Mouse (Mus musculus) embryo, embryonic 10 days (tissue): ENCODE data around the gene Eif4g3.
"Not testable (repeated sequence)": the region's sequence is repeated elsewhere in the genome, so short reads cannot be mapped to it uniquely, and the experiment has no call there.

Source experiments
- DNase-seq: peaks from one replicate; pipeline ENCODE4 v3.0.0-alpha.2; 2015; ENCODE audit warnings: low spot score

The Eif4g3 gene

DNA sequence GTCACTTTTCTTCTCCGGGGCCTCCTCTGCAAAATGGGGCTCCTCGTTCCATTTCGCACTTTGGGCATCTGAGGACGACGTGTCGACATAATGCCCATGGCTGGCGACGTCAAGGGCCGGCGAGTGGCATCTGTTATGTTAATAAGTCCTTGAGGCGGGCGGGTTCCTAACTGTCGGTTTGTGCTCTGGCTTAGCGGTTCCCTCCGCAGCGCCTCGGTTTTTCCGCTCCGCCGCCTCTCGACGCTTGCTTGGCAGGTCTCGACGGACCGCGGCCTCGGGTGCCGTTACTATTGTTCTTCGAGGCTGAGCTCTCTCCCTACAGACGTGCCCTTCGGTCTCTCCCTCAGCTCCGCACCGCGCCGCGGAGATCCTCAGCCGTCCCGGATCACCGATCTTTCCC is at the start of gene Eif4g3:
Eif4g3 (plus strand) TSS at position 133 of the 400 bp plus-strand sequence.
- no peak for DNase-seq

DNA sequence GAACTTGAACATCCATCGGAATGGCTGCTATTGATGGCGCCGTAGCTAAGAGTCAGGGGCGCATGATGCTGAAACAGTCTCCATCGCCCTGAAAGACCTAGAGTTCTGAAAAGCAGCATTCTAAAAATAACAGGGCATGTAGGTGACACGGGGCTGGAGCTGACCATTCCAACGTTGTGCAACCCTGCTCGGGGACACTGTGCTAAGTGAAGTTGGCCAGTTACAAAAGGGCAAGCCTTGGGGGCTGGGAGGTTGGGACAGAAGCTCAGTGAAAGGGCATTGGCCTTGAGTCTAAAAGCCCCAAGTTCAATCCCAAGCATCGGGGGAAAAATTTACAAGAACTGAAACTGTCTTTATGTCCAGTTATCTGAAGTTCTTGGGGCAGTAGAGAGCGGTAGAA is 49.3 kb upstream of the Eif4g3 start:
- DNase-seq: no peak

DNA sequence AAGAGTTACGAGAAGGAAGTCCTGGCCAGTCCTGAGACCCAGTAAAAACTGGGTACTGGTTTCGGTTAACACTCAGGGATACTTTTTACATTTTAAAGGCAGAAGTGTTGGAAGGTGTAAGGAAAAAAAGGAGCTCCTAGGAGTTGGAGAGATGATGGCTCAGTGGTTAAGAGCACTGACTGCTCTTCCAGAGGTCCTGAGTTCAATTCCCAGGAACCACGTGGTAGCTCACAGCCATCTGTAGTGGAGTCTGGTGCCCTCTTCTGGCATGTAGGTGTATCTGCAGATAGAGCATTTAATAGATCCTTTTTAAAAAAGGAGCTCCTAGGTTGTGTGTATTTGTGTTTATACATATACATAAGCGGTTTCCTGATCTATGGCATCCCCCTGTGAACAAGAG is 47.4 kb upstream of the Eif4g3 start:
- DNase-seq: no peak

DNA sequence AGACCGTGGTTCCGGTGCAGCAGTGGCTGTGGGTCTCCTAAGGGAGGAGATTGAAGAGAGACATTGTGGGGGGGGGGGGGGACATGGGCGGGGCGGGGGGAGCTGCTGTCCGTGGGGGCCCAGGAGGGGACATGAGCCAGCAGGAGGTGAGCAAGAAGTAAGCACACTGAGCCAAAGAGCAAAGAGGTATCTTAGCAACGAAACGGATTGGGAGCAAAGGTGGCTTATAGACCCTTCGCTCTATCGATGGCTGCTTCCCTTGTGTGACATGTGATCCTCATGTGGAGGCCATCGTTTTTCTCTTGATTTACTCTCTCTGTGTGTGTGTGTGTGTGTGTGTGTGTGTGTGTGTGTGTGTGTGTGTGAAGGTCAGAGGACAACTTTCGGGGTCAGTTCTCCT is 46.4 kb upstream of the Eif4g3 start:
- DNase-seq: no peak

DNA sequence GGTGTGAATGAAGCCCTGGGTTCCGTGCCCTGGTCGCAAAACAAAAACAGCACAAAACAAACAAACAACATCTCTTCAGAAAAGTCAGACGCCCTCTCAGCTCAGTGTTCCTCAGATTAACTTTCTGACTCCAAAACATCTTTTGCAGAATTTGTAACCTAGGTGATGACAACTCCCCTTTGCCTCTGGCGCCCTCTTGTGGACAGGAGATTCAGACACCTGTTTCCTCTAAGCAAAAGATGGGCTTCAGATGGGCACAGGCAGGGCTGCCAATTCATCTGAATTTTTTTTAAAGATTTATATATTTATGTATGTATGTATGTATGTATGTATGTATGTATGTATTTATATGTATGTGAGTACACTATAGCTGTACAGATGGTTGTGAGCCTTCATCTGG is 40.0 kb upstream of the Eif4g3 start:
- peak; percentile 91 for DNase-seq

DNA sequence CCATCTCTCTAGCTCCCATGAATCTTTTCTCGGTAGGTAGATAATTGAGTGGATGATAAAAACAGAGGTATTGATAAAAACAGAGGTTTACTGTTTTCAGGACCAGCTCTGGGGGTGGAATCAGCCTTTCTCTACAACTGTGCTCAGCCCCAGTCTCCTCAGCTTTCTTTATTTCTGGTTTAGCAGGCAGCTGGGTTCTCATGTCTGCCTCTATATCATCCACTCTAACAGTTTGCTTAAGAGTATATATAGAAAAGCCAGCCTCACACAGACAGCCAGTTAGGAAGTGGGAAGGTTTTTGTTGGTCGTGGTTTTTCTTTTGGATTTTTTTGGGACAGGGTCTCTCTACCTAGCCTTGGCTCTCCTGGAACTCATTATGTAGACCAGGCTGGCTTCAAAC is 38.6 kb upstream of the Eif4g3 start:
- DNase-seq: no peak

DNA sequence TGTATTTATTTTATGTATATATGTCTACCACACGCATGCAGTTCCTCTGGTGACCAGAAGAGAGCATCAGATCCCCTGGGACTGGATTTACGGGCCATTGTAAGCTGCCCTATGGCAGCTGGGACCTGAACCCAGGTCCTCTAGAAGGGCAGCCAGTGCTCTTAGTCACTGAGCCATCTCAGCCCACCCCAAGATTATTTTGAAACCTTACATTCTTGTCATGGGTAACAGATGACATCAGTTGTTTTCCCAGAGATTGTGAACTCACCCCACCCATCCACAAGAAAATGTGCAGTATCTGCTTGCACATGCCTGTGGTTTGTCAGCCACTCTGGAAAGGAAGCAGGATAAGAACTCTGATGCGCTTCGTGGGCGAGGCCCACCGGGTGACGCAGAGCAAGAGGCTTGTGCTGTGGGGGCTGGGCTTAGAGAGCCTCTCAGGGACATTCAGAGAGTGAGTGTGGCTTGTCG is 37.9 kb upstream of the Eif4g3 start:
- DNase-seq: no peak

DNA sequence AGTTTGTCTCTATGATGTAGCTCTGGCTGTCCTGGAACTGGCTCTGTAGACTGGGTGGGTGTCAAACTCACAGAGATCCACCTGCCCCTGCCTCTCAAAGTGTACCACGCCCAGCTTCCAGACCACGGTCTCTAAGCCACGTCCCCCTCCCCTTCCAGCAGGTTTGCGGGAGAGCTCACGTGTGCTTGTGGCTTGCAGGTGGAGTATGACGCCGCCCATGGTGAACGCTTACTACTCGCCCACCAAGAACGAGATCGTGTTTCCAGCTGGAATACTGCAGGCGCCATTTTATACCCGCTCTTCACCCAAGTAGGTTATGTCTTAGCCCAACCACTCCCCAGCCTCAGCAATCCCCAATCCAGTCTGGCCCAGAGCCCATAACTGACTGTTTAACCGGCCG is 36.6 kb upstream of the Eif4g3 start:
- DNase-seq: no peak

DNA sequence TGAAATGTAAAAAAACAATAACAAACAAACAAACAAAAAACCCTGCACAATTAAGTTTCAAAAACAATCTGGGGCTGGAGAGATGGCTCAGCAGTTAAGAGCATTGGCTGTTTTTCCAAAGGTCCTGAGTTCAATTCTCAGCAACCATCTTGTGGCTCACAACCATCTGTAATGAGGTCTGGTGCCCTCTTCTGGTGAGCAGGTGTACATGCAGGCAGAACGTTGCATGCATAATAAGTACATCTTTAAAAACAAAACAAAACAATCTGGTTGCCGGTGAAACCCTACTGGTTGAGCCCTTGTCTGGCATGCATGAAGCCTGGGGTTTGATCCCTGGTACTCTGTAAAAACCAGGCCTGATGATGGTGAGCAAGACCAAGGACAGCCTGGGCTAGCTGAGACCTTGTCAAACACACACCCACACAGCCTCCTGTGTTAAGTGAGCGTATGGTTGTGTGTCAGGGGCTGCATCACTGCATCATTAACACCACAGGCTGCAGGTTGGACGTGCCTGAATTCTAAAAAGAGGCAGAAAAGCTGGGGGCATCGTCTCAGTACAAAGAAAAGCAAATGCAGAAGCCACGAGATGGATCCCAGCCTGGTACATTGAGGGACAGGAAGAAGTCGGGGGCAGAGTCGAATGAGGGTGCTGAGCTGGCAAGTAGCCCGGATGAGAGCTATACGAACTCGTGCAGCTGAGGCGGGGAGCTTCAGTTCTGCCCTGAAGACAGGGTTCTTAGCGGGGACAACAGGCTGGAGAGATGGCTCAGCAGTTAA is 32.7 kb upstream of the Eif4g3 start:
- DNase-seq: no peak

DNA sequence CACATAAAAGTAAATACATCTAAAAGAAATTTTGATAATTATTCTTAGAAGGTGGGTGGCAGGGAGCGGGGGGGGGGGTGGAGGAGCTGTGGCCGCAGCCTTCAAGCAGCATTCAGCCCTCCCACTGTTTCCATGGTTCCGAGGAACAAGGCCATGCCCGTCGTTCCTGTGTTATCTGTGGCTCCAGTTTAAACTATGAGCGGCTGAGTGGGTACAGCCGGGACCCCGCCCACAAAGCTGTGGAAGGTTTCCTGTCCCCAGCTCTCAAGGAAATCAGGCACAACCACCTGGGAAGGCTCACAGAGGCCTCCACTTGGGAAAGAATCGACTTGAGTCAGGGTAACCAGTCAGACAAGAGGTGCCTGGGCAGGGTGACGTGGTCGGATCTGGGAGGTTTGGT is 32.1 kb upstream of the Eif4g3 start:
- no peak for DNase-seq

DNA sequence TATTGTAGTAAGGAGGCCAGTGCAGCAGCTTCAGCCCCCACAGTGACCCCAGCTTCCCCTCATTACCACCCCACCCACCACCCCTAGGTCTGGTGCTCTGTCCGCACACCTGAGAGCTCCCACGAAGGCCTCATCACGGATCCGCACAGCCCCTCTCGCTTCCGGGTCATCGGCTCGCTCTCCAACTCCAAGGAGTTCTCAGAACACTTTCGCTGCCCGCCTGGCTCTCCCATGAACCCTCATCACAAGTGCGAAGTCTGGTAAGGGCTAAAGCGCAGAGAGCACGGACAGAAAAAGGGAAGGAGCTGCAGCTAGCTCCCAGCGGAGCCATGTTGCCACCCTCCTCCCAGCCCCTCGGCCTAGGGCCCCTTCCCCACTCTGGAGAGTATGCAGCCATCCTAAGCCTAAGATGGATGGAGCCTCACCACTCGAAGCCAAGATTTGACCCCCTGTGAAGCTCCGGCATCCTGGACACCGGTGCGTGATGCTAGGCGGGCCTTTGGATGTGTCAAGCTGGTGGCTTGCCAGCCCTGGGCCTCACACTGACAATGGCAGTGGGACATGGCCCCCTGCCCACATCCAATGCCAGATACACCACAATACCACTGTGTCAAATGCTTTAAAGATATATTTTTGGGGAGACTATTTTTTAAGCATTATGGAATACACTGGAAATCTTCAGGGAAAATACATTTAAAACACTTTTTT is 30.0 kb upstream of the Eif4g3 start:
- DNase-seq: no peak

DNA sequence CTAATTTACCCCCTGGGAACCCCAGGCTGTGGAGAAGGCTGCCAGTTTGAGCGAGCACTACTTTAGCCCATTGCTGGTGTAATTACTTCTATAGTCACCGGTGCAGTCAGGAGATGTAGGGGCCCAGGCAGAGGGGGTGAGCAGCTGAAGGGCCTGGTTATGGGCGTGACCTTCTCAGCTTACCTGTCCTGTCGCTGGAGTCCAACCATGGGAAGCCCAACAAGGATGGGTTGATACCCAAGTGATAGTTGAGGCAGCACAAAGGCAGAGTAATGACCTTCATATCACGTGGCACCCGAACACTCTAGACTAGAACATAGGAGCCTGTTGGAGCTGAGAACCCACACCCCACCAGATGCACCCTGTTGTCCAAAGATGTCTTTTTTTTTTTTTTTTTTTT is 29.4 kb upstream of the Eif4g3 start:
- no peak for DNase-seq

DNA sequence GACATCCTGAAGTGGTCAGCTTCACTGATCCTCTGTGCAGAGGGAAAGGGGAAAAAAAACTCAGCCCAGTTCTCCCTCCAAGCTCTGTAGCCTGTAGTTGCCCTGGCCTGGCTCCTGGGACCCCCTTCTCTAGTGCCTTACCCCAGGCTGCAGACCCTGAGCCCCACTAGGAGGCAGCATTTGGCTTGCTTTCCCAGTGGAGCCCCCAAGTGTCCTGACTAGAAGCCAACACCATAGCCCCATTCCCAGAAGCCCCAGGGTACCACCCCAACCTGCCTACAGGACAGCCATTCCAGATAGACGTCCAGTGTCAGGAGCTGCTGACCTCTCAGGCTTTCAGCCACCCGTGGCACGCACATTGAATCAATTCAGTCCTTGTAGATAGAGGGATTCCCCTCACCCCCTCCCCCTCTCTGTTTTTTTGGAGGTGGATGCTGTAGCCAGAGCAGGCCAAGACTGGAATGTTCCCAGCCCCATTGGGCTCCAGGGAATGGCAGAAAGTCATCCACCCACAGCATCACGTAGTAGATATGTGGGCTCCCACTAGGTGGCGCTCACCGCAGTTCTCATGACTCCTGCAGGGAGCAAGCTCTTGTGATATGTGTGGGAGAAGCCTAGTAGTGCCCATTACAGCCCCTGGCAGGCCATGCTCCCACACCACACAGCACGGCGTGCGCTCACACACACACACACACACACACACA is 28.8 kb upstream of the Eif4g3 start:
- peak; percentile 85 for DNase-seq

DNA sequence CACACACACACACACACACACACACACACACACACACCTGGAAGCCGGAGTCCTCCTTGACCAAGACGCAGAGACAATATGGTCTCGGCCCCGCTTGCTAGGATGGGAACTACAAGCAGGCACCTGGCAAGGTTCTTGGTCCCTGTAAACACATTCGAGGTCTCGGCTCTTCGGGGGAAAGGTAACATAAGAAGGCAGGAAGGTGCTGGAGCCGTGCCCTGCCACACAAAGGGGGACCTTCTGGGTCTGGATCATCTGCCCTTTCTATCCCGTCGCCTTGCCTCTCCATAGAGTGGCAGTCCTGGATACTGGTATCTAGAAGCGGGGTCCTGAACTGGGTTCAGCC is 28.3 kb upstream of the Eif4g3 start:
- DNase-seq: no peak

DNA sequence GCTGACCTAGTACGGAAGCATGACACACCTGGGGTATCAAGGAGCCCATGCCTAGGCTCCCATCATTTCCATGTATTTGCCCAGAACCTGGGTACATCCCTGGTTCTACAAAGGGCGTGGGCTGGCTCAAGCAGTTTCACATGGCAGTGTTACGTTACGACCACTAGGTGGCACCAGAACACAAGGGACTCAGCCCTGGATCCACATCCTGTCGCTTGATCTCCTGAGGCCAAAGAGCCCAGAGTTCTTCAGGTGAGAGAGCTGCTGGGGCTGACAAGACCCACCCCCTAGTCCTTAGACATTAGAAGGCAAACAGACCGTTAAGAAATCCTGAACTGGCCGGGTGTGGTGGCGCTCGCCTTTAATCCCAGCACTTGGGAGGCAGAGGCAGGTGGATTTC is 24.6 kb upstream of the Eif4g3 start:
- DNase-seq: peak; percentile 94

DNA sequence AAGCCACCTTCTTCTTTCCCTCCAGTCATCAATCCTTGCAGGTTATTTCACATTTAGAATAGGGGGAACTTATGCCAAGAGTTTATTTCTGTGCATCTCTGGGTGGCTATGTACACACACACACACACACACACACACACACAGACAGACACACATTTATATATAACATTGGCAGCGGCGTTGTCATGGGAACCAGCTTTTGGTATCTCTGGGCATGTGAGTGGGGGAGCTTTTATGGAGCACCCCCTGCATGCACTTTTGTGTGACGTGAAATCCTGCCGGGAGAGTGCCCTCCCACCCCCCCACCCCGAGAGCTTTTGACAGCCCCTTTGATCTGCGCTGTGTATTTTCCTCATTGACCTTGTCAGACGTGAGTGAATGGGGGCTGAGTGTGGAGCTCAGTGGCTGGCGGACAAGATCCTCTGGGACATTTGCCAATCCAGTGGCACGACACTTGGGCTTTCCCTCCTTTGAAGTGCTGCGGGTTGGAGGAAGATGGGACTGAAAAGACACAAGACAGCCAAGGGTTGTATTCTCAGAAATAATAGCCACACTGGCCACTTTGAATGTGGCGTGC is 22.1 kb upstream of the Eif4g3 start:
- DNase-seq: not testable (repeated sequence)

DNA sequence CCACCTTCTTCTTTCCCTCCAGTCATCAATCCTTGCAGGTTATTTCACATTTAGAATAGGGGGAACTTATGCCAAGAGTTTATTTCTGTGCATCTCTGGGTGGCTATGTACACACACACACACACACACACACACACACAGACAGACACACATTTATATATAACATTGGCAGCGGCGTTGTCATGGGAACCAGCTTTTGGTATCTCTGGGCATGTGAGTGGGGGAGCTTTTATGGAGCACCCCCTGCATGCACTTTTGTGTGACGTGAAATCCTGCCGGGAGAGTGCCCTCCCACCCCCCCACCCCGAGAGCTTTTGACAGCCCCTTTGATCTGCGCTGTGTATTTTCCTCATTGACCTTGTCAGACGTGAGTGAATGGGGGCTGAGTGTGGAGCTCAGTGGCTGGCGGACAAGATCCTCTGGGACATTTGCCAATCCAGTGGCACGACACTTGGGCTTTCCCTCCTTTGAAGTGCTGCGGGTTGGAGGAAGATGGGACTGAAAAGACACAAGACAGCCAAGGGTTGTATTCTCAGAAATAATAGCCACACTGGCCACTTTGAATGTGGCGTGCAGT is 17.9 kb upstream of the Eif4g3 start:
- not testable (repeated sequence) for DNase-seq

DNA sequence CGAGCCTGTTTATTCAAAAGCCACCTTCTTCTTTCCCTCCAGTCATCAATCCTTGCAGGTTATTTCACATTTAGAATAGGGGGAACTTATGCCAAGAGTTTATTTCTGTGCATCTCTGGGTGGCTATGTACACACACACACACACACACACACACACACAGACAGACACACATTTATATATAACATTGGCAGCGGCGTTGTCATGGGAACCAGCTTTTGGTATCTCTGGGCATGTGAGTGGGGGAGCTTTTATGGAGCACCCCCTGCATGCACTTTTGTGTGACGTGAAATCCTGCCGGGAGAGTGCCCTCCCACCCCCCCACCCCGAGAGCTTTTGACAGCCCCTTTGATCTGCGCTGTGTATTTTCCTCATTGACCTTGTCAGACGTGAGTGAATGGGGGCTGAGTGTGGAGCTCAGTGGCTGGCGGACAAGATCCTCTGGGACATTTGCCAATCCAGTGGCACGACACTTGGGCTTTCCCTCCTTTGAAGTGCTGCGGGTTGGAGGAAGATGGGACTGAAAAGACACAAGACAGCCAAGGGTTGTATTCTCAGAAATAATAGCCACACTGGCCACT is 13.7 kb upstream of the Eif4g3 start:
- DNase-seq: not testable (repeated sequence)

DNA sequence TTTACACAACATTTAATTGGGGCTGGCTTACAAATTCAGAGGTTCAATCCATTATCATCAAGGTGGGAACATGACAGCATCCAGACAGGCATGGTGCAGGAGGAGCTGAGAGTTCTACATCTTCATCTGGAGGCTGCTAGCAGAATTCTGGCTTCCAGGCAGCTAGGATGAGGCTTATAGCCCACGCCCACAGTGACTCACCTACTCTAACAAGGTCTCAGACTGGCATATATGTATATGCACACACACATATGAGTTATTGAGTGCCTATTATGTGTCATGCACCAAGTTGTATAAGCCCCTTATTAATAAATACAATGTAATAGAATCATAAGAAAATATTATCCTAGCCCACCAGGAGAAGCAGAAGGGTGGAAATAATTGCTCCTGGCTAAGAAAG is 10.0 kb upstream of the Eif4g3 start:
- DNase-seq: no peak

DNA sequence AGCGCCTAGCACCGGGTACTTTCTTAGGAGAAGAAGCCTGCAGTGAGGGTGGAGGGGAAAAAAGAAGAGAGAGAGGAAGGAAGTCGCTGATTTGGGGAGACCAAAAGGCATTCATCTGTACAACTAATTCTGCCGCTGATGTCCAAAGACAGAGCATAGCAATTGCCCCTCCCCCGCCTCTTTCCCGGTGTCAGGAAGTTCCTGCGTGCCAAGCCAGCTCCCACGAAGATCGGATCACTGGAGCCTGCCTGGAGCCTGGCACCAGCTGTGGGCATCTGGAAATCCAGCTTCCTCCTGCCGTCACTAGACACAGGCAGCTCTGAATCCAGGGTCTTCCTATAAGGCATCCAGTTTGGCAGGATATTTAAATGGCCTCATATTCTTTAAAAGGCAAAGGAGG is 8.6 kb upstream of the Eif4g3 start:
- no peak for DNase-seq

DNA sequence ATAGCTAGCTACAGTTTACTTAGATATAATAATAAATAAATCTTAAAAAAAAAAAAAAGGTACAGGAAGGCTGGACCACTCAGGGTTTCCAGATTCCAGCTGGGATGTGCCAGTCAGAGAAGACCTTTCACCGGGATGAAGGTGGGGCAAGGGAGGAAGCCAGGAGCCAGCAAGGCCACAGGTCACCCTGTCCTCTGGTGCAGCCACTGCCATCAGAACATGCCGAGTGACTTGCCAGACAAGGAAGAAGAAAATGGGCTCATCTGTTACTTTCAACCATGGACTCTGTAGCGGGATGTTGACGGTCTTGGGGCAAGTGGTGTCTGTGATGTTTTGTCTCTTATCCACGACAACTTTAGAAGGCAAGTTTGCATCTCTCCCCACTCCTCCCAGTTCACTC is 8.1 kb upstream of the Eif4g3 start:
- DNase-seq: no peak

DNA sequence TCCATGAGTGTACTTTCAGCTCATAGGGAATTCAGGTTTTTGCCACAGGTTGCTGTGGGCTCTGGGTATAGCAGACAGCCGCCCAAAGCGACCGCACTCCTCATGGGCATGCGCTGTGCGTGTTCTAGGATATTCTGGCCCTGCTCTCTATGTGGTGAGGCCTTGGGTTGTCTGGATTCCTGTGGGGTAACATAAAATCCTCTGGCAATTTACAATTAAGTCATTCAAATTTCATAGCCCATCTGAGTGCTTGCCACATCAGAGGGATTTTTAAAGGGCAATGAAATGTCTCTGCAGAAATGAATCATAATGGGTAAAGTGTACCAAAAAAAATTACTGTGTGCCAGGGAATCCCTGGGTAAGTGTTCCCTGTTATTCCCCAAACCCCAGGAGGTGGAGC is 3.4 kb upstream of the Eif4g3 start:
- no peak for DNase-seq
